Mouse (Mus musculus): ENCODE data around the gene Arid4b.

DNA sequence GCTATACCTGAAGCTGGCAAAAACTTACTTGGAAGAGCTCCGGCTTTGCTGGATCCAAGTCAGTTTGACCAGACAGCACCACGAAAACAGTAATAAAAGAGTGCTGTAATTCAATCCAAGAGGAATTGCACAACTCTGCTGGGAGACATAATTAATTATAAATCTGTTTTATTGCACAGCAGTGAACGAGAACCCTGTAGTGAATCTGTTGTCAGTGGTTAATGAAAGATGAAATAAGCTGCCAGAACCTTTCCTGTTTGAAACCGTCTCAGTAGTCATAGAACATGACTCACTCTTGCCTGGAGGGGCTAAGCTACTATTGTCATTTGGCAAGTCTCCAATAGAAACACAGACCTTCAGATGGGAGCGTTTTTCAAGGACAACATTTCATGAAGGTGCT lies 22.8 kb upstream of the Arid4b start:
- TF ChIP-seq CTCF (IDR thresholded peaks at IDR 0.05; ENCODE audit: low read depth): no peak
- no peak for TF ChIP-seq EP300 (IDR thresholded peaks at IDR 0.05; ENCODE audit: low read depth)
